Mouse (Mus musculus): Measurements from ENCODE around the gene Kcnj12. TPM values are rescaled to one million over a fixed set of nuclear protein-coding genes. Genes with fewer than 3 reads are reported as not detected.

Kcnj12 gene
- 3.8 TPM in 2 replicates for polyA plus RNA-seq (2015; fragmentation: Nextera tagmentation; extraction: Ambion mirVana)

GRCm38 (mm10) chr11:61022550-61023391 is at the start of gene Kcnj12:
TSS of gene Kcnj12 (plus strand) at chr11:61022564.
- WGBS, result under 1% methylated on average over 68 of the region's 81 CpGs
- H3K9ac ChIP-seq (ENCODE audit: low read depth, low read length), result peak within 1 kb of the TSS; percentile 76
- H3K4me3 ChIP-seq (ENCODE audit: low read depth, low read length), result peak within 1 kb of the TSS; percentile 69
- H3K27ac ChIP-seq (ENCODE audit: low read length), result peak within 1 kb of the TSS; percentile 62
- H3K36me3 ChIP-seq (ENCODE audit: control insufficient read depth, insufficient read depth, low read length), result no peaks in the 10 kb centered on the region
- H3K4me1 ChIP-seq (ENCODE audit: control insufficient read depth, insufficient read depth, low read length), result peaks cover 15% of the 10 kb centered on the region; the same call in 1 of the 2 replicates
- peak; percentile 21; the same call in 1 of the 2 replicates for ATAC-seq
- H3K27me3 ChIP-seq (ENCODE audit: control insufficient read depth, insufficient read depth, low read depth, low read length), result peaks cover 39% of the 10 kb centered on the region
- no peaks in the 10 kb centered on the region for H3K9me3 ChIP-seq (replicated peaks; ENCODE audit: control insufficient read depth, low read length, poor library complexity, severe bottlenecking)
- peak within 1 kb of the TSS; percentile 53 for H3K4me2 ChIP-seq (ENCODE audit: low read length)

GRCm38 (mm10) chr11:60975097-60975496 is 47.3 kb upstream of the Kcnj12 start:
- H3K9me3 ChIP-seq (replicated peaks; ENCODE audit: control insufficient read depth, low read length, poor library complexity, severe bottlenecking), result no peaks in the 10 kb centered on the region
- ATAC-seq, result no peak
- WGBS, result 83% methylated on average over 11 of the region's 11 CpGs
- no peak overlapping the region for H3K9ac ChIP-seq (ENCODE audit: low read depth, low read length)
- no peaks in the 10 kb centered on the region for H3K4me1 ChIP-seq (ENCODE audit: control insufficient read depth, insufficient read depth, low read length)
- H3K27ac ChIP-seq (ENCODE audit: low read length), result no peak overlapping the region
- no peaks in the 10 kb centered on the region for H3K27me3 ChIP-seq (ENCODE audit: control insufficient read depth, insufficient read depth, low read depth, low read length)
- no peaks in the 10 kb centered on the region for H3K36me3 ChIP-seq (ENCODE audit: control insufficient read depth, insufficient read depth, low read length)
- no peak overlapping the region for H3K4me3 ChIP-seq (ENCODE audit: low read depth, low read length)
- no peak overlapping the region for H3K4me2 ChIP-seq (ENCODE audit: low read length)

- Histone ChIP-seq H3K36me3 (ENCODE audit: control insufficient read depth, insufficient read depth, low read length) (no peaks in the 10 kb centered on the region), H3K27me3 (ENCODE audit: control insufficient read depth, insufficient read depth, low read depth, low read length) (no peaks in the 10 kb centered on the region), H3K4me3 (ENCODE audit: low read depth, low read length) (no peak overlapping the region), H3K9ac (ENCODE audit: low read depth, low read length) (no peak overlapping the region), H3K4me1 (ENCODE audit: control insufficient read depth, insufficient read depth, low read length) (no peaks in the 10 kb centered on the region), H3K4me2 (ENCODE audit: low read length) (no peak overlapping the region), H3K9me3 (replicated peaks; ENCODE audit: control insufficient read depth, low read length, poor library complexity, severe bottlenecking) (no peaks in the 10 kb centered on the region), H3K27ac (ENCODE audit: low read length) (no peak overlapping the region)
- ATAC-seq, result no peak
- 68% methylated on average over 2 of the region's 2 CpGs for WGBS
Observed at GRCm38 (mm10) chr11:60976234-60976633, 46.1 kb upstream of the Kcnj12 start.

GRCm38 (mm10) chr11:60976742-60977141 is 45.6 kb upstream of the Kcnj12 start:
- no peak overlapping the region for H3K27ac ChIP-seq (ENCODE audit: low read length)
- no peak overlapping the region for H3K4me2 ChIP-seq (ENCODE audit: low read length)
- no peak for ATAC-seq
- H3K27me3 ChIP-seq (ENCODE audit: control insufficient read depth, insufficient read depth, low read depth, low read length), result no peaks in the 10 kb centered on the region
- WGBS, result 9% methylated on average over 7 of the region's 8 CpGs
- no peak overlapping the region for H3K9ac ChIP-seq (ENCODE audit: low read depth, low read length)
- no peaks in the 10 kb centered on the region for H3K4me1 ChIP-seq (ENCODE audit: control insufficient read depth, insufficient read depth, low read length)
- H3K9me3 ChIP-seq (replicated peaks; ENCODE audit: control insufficient read depth, low read length, poor library complexity, severe bottlenecking), result no peaks in the 10 kb centered on the region
- H3K36me3 ChIP-seq (ENCODE audit: control insufficient read depth, insufficient read depth, low read length), result no peaks in the 10 kb centered on the region
- H3K4me3 ChIP-seq (ENCODE audit: low read depth, low read length), result no peak overlapping the region

GRCm38 (mm10) chr11:60977153-60977552 is 45.2 kb upstream of the Kcnj12 start:
- no peaks in the 10 kb centered on the region for H3K36me3 ChIP-seq (ENCODE audit: control insufficient read depth, insufficient read depth, low read length)
- H3K4me3 ChIP-seq (ENCODE audit: low read depth, low read length), result no peak overlapping the region
- H3K27ac ChIP-seq (ENCODE audit: low read length), result no peak overlapping the region
- no peaks in the 10 kb centered on the region for H3K27me3 ChIP-seq (ENCODE audit: control insufficient read depth, insufficient read depth, low read depth, low read length)
- no peak overlapping the region for H3K4me2 ChIP-seq (ENCODE audit: low read length)
- H3K4me1 ChIP-seq (ENCODE audit: control insufficient read depth, insufficient read depth, low read length), result no peaks in the 10 kb centered on the region
- H3K9me3 ChIP-seq (replicated peaks; ENCODE audit: control insufficient read depth, low read length, poor library complexity, severe bottlenecking), result no peaks in the 10 kb centered on the region
- ATAC-seq, result no peak
- H3K9ac ChIP-seq (ENCODE audit: low read depth, low read length), result no peak overlapping the region
- WGBS, result 45% methylated on average over 3 of the region's 3 CpGs

- ATAC-seq, result no peak
- H3K9me3 ChIP-seq (replicated peaks; ENCODE audit: control insufficient read depth, low read length, poor library complexity, severe bottlenecking), result no peaks in the 10 kb centered on the region
- no peaks in the 10 kb centered on the region for H3K27me3 ChIP-seq (ENCODE audit: control insufficient read depth, insufficient read depth, low read depth, low read length)
- H3K4me1 ChIP-seq (ENCODE audit: control insufficient read depth, insufficient read depth, low read length), result no peaks in the 10 kb centered on the region
- H3K4me3 ChIP-seq (ENCODE audit: low read depth, low read length), result no peak overlapping the region
- no peak overlapping the region for H3K27ac ChIP-seq (ENCODE audit: low read length)
- no peak overlapping the region for H3K4me2 ChIP-seq (ENCODE audit: low read length)
- no peaks in the 10 kb centered on the region for H3K36me3 ChIP-seq (ENCODE audit: control insufficient read depth, insufficient read depth, low read length)
- no peak overlapping the region for H3K9ac ChIP-seq (ENCODE audit: low read depth, low read length)
- 81% methylated on average over 2 of the region's 2 CpGs for WGBS
Observed at GRCm38 (mm10) chr11:60978658-60979057, 43.7 kb upstream of the Kcnj12 start.

GRCm38 (mm10) chr11:60979788-60980187 is 42.6 kb upstream of the Kcnj12 start:
- Histone ChIP-seq H3K27ac (ENCODE audit: low read length) (no peak overlapping the region), H3K36me3 (ENCODE audit: control insufficient read depth, insufficient read depth, low read length) (no peaks in the 10 kb centered on the region), H3K27me3 (ENCODE audit: control insufficient read depth, insufficient read depth, low read depth, low read length) (no peaks in the 10 kb centered on the region), H3K9me3 (replicated peaks; ENCODE audit: control insufficient read depth, low read length, poor library complexity, severe bottlenecking) (no peaks in the 10 kb centered on the region), H3K9ac (ENCODE audit: low read depth, low read length) (no peak overlapping the region), H3K4me2 (ENCODE audit: low read length) (no peak overlapping the region), H3K4me1 (ENCODE audit: control insufficient read depth, insufficient read depth, low read length) (no peaks in the 10 kb centered on the region), H3K4me3 (ENCODE audit: low read depth, low read length) (no peak overlapping the region)
- WGBS, result 89% methylated on average over 5 of the region's 5 CpGs
- ATAC-seq, result no peak

- Histone ChIP-seq H3K9ac (ENCODE audit: low read depth, low read length) (no peak overlapping the region), H3K9me3 (replicated peaks; ENCODE audit: control insufficient read depth, low read length, poor library complexity, severe bottlenecking) (no peaks in the 10 kb centered on the region), H3K4me3 (ENCODE audit: low read depth, low read length) (no peak overlapping the region), H3K4me2 (ENCODE audit: low read length) (no peak overlapping the region), H3K36me3 (ENCODE audit: control insufficient read depth, insufficient read depth, low read length) (no peaks in the 10 kb centered on the region), H3K27me3 (ENCODE audit: control insufficient read depth, insufficient read depth, low read depth, low read length) (no peaks in the 10 kb centered on the region), H3K27ac (ENCODE audit: low read length) (no peak overlapping the region), H3K4me1 (ENCODE audit: control insufficient read depth, insufficient read depth, low read length) (no peaks in the 10 kb centered on the region)
- 59% methylated on average over 14 of the region's 14 CpGs for WGBS
- ATAC-seq, result peak; percentile 66; the same call in 1 of the 2 replicates
Observed at GRCm38 (mm10) chr11:60981693-60982486, 40.5 kb upstream of the Kcnj12 start.
